Mouse (Mus musculus): Measurements from ENCODE around the gene Il1a. TPM values are rescaled to one million over a fixed set of nuclear protein-coding genes. Genes with fewer than 3 reads are reported as not detected.

Il1a gene
- total RNA-seq (2023): 0.38 TPM in 1 of 4 replicates, not detected in the others

DNA sequence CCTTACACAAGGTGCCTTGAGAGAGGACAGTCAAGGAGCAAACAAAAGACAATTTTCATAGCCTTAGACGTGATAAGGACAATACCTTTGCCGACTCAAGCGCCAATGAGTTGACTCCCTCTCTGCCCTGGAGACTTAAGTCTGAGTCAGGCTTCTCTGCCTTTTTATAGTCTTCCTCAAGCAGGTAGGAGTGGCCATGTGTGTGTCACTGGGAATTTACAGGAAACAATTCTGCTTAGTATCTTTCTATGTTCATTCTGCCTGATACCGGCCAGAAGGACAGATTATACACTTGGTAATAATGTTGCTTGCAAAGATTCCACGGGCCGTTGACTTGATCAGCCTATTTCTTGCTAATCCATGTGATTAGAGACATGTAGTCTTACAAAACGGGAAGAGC lies at the start of gene Il1a:
Il1a (minus strand) TSS at position 137 of the 400 bp plus-strand sequence.

DNA sequence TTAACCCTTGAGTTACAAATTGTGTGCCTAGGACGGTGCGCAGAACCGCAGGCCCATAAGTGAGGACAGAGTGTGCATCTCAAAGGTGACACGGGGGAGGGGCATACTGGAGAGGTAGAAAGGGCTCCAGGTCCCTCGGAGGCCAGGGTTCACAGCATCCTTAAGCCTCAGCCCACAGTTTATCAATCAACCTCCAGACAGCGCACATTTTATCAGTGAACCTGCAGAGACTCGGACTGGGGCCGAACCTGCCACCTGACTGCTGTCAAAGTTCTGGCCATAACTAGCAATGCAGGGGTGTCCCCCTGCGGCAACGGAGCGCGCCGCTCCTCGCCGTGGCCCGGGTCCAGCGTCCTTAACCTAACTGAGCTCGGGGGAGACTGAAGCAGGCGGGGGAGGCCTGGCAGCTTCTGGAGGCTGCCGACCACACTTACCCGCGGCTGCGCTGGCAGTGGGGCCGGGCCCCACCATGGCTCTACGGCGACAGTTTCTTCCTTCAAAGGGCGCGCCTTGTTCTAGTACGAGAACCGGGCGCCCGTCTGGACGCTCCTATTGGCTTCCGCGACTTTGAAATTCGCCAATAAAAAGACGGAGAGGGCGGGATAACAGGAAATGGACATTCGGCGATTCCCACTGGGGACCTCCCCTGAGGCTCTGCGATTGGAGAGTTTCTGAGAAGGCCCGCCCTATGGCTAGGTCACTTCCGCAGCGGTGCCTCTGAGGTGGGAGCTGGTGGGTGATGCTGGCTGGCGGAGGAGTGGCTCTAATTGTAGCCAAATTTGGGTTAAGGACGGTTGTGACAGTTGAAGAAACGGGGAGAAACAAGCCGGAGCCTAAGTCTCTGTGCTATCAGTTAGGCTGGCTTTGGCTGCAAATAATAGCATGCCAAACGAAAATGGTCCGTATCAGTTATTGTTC lies 12.8 kb downstream of the Il1a start, which contains the start of gene Ckap2l:
Ckap2l (minus strand) TSS at position 542 of the 918 bp plus-strand sequence.

Other genes starting within 250 kb of the Il1a start
- gene Ttl, start 244.0 kb downstream of the Il1a start, total RNA-seq (2023): 3.9 to 5.2 TPM (median 4.3 TPM) in 4 replicates
- 49.0 to 51.4 TPM (median 49.9 TPM) in 4 replicates for gene Polr1b, start 209.0 kb downstream of the Il1a start, total RNA-seq (2023)
- gene Chchd5, start 180.3 kb downstream of the Il1a start, total RNA-seq (2023): 14.6 to 18.4 TPM (median 17.5 TPM) in 4 replicates
- gene Slc20a1, start 111.2 kb downstream of the Il1a start, total RNA-seq (2023): 214 to 240 TPM (median 218 TPM) in 4 replicates
- 1.2 to 2.2 TPM (median 1.5 TPM) in 4 replicates for gene Ckap2l, start 12.8 kb downstream of the Il1a start, total RNA-seq (2023)
- 0.61 to 3.7 TPM (median 1.3 TPM) in 3 of 4 replicates, not detected in the other for gene Il1b, start 61.2 kb upstream of the Il1a start, total RNA-seq (2023)
- gene F830045P16Rik, start 226.6 kb upstream of the Il1a start, total RNA-seq (2023): not detected in 4 replicates

All from B cell, adult 62 days (primary cell).